Mouse (Mus musculus) layer of hippocampus, adult 11-12 months (tissue): ENCODE results near the gene Ptch1.

Experiments used
- DNase-seq: peaks from one replicate; pipeline ENCODE4 v3.0.0; 2022; ENCODE audit warnings: low spot score

Ptch1 gene

GRCm38 (mm10) chr13:63563781-63564625 lies 9.4 kb downstream of the Ptch1 start:
- no peak for DNase-seq

- peak; percentile 62 for DNase-seq
Observed at GRCm38 (mm10) chr13:63562972-63563780, 10.2 kb downstream of the Ptch1 start.

GRCm38 (mm10) chr13:63562141-63562971 lies 11.0 kb downstream of the Ptch1 start:
- no peak for DNase-seq

DNA sequence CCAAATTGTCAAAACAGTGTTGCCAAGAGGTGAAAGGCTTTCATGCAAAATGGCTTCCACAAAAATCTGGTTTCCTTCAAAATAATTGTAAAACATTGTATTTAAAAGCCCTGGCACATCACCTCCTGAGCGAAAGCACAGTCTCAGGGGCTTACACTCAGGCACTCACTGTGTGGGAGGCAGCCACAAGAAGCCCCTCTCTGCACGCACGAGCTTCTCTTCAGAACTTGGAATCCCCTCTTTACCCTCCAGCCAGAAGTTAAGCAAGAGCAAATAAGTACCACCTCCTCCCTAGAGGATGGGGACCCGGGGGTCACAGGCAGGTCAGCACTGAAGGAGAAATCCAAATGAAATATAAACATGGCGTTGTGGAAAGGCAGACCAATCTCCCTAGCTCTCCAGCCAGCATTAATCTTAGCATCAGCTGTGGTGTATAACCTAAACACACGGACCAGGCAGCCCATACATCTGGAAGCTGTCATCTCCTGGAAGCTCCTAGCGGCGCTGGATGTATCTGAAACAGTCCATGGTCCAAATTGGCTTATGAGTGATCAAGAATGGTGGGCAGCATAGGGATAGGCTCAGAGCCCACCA lies 15.0 kb downstream of the Ptch1 start:
- DNase-seq = no peak

GRCm38 (mm10) chr13:63556431-63556830 lies 17.0 kb downstream of the Ptch1 start:
- DNase-seq = no peak

- DNase-seq = no peak
Observed at GRCm38 (mm10) chr13:63555885-63556284, 17.5 kb downstream of the Ptch1 start.

- no peak for DNase-seq
Observed at GRCm38 (mm10) chr13:63554569-63554968, 18.8 kb downstream of the Ptch1 start.

DNA sequence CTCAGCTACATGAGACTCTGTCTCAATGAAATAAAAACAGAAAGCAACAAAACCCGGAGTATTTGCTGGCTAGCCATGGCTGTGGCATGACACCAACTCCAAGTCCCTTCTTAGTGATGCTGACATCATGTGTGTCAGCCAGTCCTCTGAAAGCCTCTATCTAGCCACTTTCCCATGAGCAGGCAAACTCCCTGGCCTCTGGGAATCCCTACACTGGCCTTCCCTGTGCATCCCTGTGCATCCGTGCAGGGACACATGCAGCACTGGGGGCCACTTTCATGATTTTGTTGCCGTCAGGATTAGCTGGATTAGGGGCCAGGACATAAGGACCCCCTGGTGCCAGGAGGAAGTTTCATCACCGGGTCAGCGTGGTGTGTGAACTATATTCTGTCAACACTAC lies 20.0 kb downstream of the Ptch1 start:
- no peak for DNase-seq

DNA sequence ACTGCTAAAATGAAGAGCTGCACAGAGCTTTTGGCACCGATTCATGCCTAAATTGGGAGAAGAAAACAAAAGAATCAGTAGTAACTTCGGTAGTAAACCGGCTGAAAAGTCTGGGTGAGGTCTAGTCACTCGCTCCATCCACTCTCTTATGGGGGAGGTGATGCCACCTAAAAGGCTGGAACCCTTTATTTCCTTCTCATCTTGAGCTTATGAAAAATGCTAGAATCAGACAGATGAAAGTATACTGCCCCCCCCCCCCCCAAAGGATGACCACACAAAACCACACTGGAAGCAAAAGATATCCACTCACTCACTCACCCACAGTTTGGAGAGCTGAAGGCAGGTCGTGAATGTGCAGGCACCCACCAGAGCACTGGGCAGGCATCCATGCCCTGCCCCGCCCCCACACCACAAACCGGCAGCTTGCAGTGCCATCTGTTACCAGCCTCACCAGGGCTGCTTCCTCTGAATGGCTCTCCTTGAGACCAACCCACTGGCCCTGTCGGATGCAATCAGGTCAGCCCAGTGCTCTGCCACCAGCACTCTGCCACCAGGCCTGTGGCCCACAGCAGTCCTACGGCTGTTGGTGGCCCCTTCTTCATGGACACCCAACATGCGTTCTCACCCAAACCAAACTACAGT lies 21.0 kb downstream of the Ptch1 start:
- DNase-seq = peak; percentile 81

DNA sequence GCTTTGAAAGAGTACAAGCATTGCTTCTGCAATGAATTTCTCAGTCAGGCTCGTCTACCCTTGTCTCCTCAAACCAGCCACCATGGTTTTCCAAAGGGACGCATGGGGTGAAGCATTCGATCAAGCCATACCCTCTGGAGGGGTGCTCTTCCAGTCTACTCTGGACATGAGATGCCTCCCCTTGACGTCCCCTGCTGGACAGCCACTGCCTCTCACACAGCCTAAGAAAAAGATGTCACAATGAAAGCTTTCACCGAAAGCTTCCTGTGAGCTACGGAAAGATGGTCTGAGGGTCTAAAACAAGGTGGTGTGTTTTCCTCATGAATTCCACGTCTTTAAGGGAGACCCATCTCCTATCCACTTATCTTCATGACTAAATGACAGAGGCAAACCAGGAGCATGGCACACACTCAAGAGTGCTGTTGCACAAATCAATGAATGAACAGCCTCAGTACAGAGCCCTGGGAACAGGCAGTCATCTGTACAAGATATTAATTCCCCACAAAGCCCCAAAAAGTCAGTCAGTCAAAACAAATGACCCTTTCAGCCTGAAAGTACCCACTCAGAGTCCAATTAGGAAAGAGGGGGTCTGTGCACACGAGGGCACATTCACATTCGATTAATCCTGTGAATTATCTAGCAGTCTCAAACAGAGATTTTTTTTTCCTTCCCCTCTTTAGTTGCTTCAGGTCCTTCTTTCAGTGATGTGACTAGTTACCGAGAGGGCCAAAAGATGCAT lies 21.7 kb downstream of the Ptch1 start:
- no peak for DNase-seq

- DNase-seq = no peak
Observed at GRCm38 (mm10) chr13:63550367-63550766, 23.0 kb downstream of the Ptch1 start.

GRCm38 (mm10) chr13:63549210-63549609 lies 24.2 kb downstream of the Ptch1 start:
- DNase-seq = no peak

DNA sequence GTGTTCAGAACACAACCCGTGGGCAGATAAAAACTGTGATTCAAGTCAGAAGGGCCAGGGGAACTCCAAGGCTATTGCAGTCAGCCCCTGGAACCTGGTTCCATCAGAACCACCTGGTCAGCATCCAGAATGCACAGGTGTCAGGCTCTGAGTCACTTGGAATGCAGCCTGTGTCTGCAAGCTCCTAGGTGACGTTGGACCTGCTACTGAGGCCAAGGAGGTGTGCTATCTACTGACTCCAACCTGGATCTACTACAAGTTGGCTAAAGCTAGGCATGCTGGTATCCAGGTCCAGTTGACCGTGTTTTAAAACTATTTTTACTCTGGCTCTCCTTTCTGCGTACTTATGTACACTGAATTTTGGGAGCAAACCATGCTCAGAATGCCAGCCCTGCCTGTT lies 24.8 kb downstream of the Ptch1 start:
- DNase-seq = no peak

DNA sequence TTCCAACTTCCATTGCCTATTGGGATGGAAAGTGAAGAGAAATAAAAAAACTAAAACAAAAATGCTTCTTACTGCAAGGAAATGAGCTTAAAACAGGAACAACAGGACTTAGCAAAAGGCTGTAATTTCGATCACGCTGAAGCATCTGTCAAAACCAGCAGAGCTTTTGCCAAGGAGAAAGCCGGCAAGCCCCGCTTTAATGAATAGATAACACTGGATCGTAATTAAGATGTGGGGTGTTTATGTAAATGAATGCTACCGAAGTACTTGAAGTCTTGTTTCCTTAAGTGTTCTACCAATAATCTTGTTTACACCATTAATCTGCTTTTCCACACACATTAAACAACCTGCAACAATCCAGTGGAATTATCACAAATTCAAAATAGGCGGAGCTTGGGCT lies 28.1 kb downstream of the Ptch1 start:
- DNase-seq = no peak

GRCm38 (mm10) chr13:63544967-63545253 lies 28.5 kb downstream of the Ptch1 start:
- DNase-seq = no peak

GRCm38 (mm10) chr13:63544119-63544966 lies 29.1 kb downstream of the Ptch1 start:
- no peak for DNase-seq

- DNase-seq = no peak
Observed at GRCm38 (mm10) chr13:63543459-63543858, 29.9 kb downstream of the Ptch1 start.

DNA sequence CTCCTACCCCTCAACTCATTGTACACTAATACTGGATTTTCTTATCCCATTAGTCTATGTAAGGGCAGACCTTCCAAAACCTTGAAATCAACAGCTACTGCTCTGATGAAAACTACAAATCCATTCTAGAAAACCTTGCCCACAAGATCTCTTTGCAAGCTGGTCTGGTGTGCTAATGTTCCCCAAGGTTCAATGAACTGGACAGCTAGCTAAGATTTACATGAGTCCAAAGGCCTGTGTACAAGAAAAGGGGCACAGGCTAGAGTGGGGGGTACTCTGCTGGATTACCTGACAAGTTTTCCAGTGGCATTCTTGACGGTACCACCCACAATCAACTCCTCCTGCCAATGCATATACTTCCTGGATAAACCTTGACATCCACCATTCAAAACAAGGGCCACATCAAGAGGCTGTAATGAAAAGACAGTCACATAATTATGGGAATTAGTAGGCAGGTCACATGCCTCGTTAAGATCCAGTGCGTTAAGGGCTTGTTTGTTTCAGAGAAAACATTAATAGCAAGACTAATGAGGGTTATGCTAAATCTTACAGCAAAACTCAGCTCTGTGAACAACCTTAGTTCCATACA lies 30.5 kb downstream of the Ptch1 start:
- DNase-seq = no peak

DNA sequence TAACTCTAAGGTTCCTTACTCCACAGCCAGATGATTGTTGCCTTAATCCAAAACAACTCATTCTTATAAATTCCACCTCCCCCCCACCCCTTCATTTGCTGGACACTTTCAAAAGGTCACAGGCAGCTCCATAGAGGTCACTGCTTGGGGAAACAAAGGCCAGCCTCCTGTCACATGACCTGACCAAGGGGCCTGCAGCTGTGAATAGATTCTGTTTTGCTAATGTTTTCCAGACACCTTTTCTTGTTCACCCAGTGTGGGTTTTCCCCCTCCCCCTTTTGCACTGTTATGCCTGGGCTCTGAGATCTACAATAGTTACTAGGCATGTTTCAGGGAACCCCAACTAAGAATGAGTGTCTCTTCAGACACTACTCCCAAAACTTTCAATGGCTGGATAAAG lies 31.9 kb downstream of the Ptch1 start:
- no peak for DNase-seq

GRCm38 (mm10) chr13:63540584-63540983 lies 32.8 kb downstream of the Ptch1 start:
- DNase-seq = no peak
